13 mouse cellular contexts compared by ENCODE assay signal in the genomic region with DNA sequence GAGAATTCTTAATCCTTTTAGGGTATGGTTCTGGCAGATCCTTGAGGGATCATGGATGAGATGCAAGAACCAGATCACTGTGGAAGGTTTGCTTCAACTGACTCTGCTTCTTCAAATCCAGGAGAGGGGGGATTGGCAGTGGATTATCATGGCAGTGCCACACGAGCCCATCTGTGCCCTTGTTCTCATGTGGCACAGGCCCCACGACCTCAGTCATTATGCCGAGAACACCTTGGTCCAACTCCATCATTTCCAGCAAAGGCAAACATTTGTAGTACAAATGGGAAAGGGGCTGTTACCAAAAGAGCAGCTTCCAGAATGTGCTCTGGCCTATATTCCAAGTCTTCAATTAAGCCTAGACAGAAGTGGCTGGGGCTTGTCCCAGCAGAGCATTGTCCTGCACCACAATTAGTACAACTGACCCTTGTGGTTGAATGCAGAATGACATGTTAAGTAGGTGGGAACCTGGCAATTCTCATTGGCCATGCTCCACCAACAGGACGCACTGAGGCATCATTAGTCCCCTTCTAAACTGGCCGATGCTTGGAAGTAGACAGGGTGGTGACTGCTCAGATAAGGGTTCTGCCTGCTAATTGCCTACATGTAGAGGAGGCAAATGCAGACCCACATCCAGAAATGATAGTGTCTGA.
DNase-seq lines count a peak whose midpoint lies in the region; TF ChIP-seq lines count a peak whose summit lies in the region.
"Had no signal": no experiment of that assay in that cellular context is flagged by ENCODE, and none has a peak within 500 bp of the region (broad histone marks: within the 10 kb centered on the region; RNA-seq: fewer than 3 reads in every experiment).

No protein-coding gene starts in this region.

- peak; percentile 35 for TF ChIP-seq CTCF in heart, adult 2 months (IDR thresholded peaks at IDR 0.05)
- TF ChIP-seq CTCF in layer of hippocampus, adult 2 months (conservative IDR thresholded peaks at IDR 0.05), result peak; percentile 57
- peak; percentile 2; the same call in 1 of the 2 replicates for TF ChIP-seq CTCF in E14TG2a.4 (conservative IDR thresholded peaks at IDR 0.05; ENCODE audit: low read length)

- H3K4me3 ChIP-seq in heart, adult 2 months, result no peak overlapping the region
- no peak overlapping the region for H3K4me3 ChIP-seq in layer of hippocampus, adult 2 months
- no peak overlapping the region for H3K4me3 ChIP-seq in E14TG2a.4 (replicated peaks; ENCODE audit: low read length)
- H3K4me3 ChIP-seq: embryonic facial prominence, embryonic 12.5 days; intestine, embryonic 15.5 days; midbrain, embryonic 10.5 days had no signal

- H3K27ac ChIP-seq in heart, adult 2 months, result no peak overlapping the region
- H3K27ac ChIP-seq in layer of hippocampus, adult 2 months, result no peak overlapping the region
- H3K27ac ChIP-seq: embryonic facial prominence, embryonic 12.5 days; intestine, embryonic 15.5 days; liver, embryonic 14.5 days; midbrain, embryonic 10.5 days had no signal

- TF ChIP-seq POLR2A in heart, adult 2 months (IDR thresholded peaks at IDR 0.05; ENCODE audit: insufficient read depth, low read depth, low read length), result no peak

- no peak for TF ChIP-seq EP300 in heart, adult 2 months (IDR thresholded peaks at IDR 0.05; ENCODE audit: insufficient read depth, low read depth, low read length)

- H3K27me3 ChIP-seq in heart, adult 2 months (ENCODE audit: control insufficient read depth, insufficient read depth, low read length), result no peaks in the 10 kb centered on the region
- H3K27me3 ChIP-seq in E14TG2a.4 (ENCODE audit: insufficient read depth, low read length), result no peaks in the 10 kb centered on the region
- H3K27me3 ChIP-seq: embryonic facial prominence, embryonic 12.5 days; intestine, embryonic 15.5 days had no signal

- no peaks in the 10 kb centered on the region for H3K36me3 ChIP-seq in heart, adult 2 months (ENCODE audit: control insufficient read depth, insufficient read depth, low read length)
- no peaks in the 10 kb centered on the region for H3K36me3 ChIP-seq in E14TG2a.4 (ENCODE audit: insufficient read depth, low read length)
- H3K36me3 ChIP-seq: embryonic facial prominence, embryonic 12.5 days; intestine, embryonic 15.5 days; midbrain, embryonic 10.5 days had no signal

- 80% methylated on average over 5 of the region's 5 CpGs for WGBS in heart, adult 2 months

- H3K79me2 ChIP-seq in heart, adult 2 months (replicated peaks; ENCODE audit: control insufficient read depth, insufficient read depth, low read length), result no peaks in the 10 kb centered on the region

- DNase-seq in heart, adult 2 months, result no peak
- no peak for DNase-seq in heart, postnatal 25 days (ENCODE audit: low spot score)
- no peak for DNase-seq in layer of hippocampus, adult 2 months (ENCODE audit: low spot score in 2 of 2)
- DNase-seq in layer of hippocampus, adult 9-10 months (ENCODE audit: low spot score), result no peak
- DNase-seq in ZHBTc4 (ENCODE audit: low read depth, low spot score), result peak; percentile 25
- no peak for DNase-seq in frontal cortex, postnatal 36 days (ENCODE audit: low spot score in 2 of 2)
- DNase-seq: cerebellum, adult 11-12 months; kidney, postnatal 14 days had no signal

- H3K9me3 ChIP-seq in E14TG2a.4 (ENCODE audit: low read length), result no peaks in the 10 kb centered on the region
- H3K9me3 ChIP-seq: embryonic facial prominence, embryonic 12.5 days; intestine, embryonic 15.5 days; midbrain, embryonic 10.5 days had no signal

- no peak overlapping the region for H3K9ac ChIP-seq in heart, adult 2 months (ENCODE audit: low read depth, low read length)
- H3K9ac ChIP-seq: embryonic facial prominence, embryonic 12.5 days; intestine, embryonic 15.5 days; liver, embryonic 14.5 days had no signal

- intact Hi-C loops in heart, adult 2 months (cut with DNase I), result no loop called here
- intact Hi-C loops in heart, postnatal 25 days (cut with DNase I), result no loop called here

- no peaks in the 10 kb centered on the region; the same call in 1 of the 2 replicates for H3K4me1 ChIP-seq in heart, adult 2 months (ENCODE audit: control insufficient read depth, insufficient read depth, low read length)
- H3K4me1 ChIP-seq in E14TG2a.4 (replicated peaks; ENCODE audit: low read depth, low read length), result no peaks in the 10 kb centered on the region
- H3K4me1 ChIP-seq: embryonic facial prominence, embryonic 12.5 days; intestine, embryonic 15.5 days; midbrain, embryonic 10.5 days had no signal

Comparison
In these comparisons a context has a peak if more than half of its experiments do, and no peak if none do; other contexts are left out.
1. CTCF ChIP-seq: peak in every context shown above with its lines; median percentile 57 in layer of hippocampus, adult 2 months; 35 in heart, adult 2 months; 2 in E14TG2a.4.